ENCODE assay signal across 28 mouse cellular contexts in the genomic region with DNA sequence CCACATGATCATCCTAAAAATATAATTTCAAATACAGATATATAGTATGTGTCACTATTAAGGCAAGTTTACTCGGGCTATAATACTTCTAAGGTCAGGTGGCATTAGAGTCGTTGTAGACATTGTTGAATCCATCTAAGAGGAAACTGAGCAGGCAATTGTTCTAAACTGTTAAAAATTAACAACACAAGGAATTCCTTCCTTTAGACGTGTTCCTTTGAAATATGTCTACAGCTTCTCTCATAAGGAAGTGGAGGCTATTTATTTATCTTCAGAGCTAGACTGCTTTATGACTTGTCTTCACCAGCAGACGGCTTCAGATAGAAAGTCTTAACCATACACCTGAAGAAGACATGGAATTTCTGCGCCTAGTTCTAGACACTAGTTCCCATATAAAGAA.
"Had no signal": no experiment of that assay in that cellular context is flagged by ENCODE, and none has a peak within 500 bp of the region (broad histone marks: within the 10 kb centered on the region; RNA-seq: fewer than 3 reads in every experiment).

No protein-coding gene starts in this region.

- H3K4me3 ChIP-seq: embryonic facial prominence, embryonic 10.5 days; embryonic facial prominence, embryonic 12.5 days; embryonic facial prominence, embryonic 13.5 days; embryonic facial prominence, embryonic 15.5 days; erythroblast, embryonic 14.5 days; forebrain, embryonic 10.5 days; forebrain, embryonic 12.5 days; forebrain, embryonic 13.5 days; forebrain, embryonic 15.5 days; gastrocnemius, adult 2 months had no signal

- H3K4me1 ChIP-seq: embryonic facial prominence, embryonic 10.5 days; embryonic facial prominence, embryonic 12.5 days; embryonic facial prominence, embryonic 13.5 days; embryonic facial prominence, embryonic 15.5 days; forebrain, embryonic 10.5 days; forebrain, embryonic 12.5 days; forebrain, embryonic 13.5 days; forebrain, embryonic 15.5 days had no signal

- H3K27me3 ChIP-seq: embryonic facial prominence, embryonic 12.5 days; embryonic facial prominence, embryonic 13.5 days; embryonic facial prominence, embryonic 15.5 days; forebrain, embryonic 12.5 days; forebrain, embryonic 13.5 days; forebrain, embryonic 15.5 days had no signal

- ATAC-seq: forebrain, embryonic 13.5 days; forebrain, embryonic 14.5 days; forebrain, embryonic 15.5 days; forebrain, embryonic 16.5 days; forebrain, postnatal 0 days had no signal

- DNase-seq: cerebellum, adult 18-20 months; cerebellum, adult 2 months; cerebellum, adult 8-10 months; cerebellum, adult 9-10 months; cerebellum, adult 9-11 months; cerebellum, postnatal 10 days; cerebellum, postnatal 14 days; cerebellum, postnatal 25 days; cerebellum, postnatal 36 days; embryo, embryonic 11 days; forebrain, postnatal 0 days; gastrocnemius, adult 2 months; gastrocnemius, postnatal 10 days; gastrocnemius, postnatal 14 days; gastrocnemius, postnatal 36 days; heart, adult 11 months; heart, adult 18-20 months had no signal

- H3K9ac ChIP-seq: embryonic facial prominence, embryonic 12.5 days; embryonic facial prominence, embryonic 13.5 days; embryonic facial prominence, embryonic 15.5 days; forebrain, embryonic 12.5 days; forebrain, embryonic 13.5 days; forebrain, embryonic 15.5 days; forebrain, postnatal 0 days had no signal

- H3K36me3 ChIP-seq: embryonic facial prominence, embryonic 10.5 days; embryonic facial prominence, embryonic 12.5 days; embryonic facial prominence, embryonic 13.5 days; embryonic facial prominence, embryonic 15.5 days; forebrain, embryonic 10.5 days; forebrain, embryonic 12.5 days; forebrain, embryonic 15.5 days had no signal

- H3K9me3 ChIP-seq: embryonic facial prominence, embryonic 12.5 days; embryonic facial prominence, embryonic 13.5 days; embryonic facial prominence, embryonic 15.5 days; forebrain, embryonic 10.5 days; forebrain, embryonic 12.5 days; forebrain, embryonic 13.5 days; forebrain, embryonic 15.5 days had no signal

- H3K4me2 ChIP-seq: embryonic facial prominence, embryonic 12.5 days; embryonic facial prominence, embryonic 13.5 days; embryonic facial prominence, embryonic 15.5 days; forebrain, embryonic 12.5 days; forebrain, embryonic 13.5 days; forebrain, embryonic 15.5 days had no signal

- H3K27ac ChIP-seq: embryonic facial prominence, embryonic 10.5 days; embryonic facial prominence, embryonic 12.5 days; embryonic facial prominence, embryonic 13.5 days; embryonic facial prominence, embryonic 15.5 days; forebrain, embryonic 10.5 days; forebrain, embryonic 12.5 days; forebrain, embryonic 13.5 days; forebrain, embryonic 15.5 days; gastrocnemius, adult 2 months had no signal
